Mouse (Mus musculus) cortical plate, adult 2 months (tissue): Measurements from ENCODE around the gene Gm17359. TPM values are rescaled to one million over a fixed set of nuclear protein-coding genes. Genes with fewer than 3 reads are reported as not detected.
A peak's percentile ranks its signal among the peaks of the same experiment; 100 is the strongest.

Experiments
- H3K27ac ChIP-seq: fragments of 200-500 bp; 2 replicates; pipeline ENCODE4 v1.5.1; 2012; ENCODE audit warnings: low read length, control low read depth, inconsistent platforms; ENCODE audit not compliant: insufficient read depth
- H3K4me1 ChIP-seq: fragments of 200-500 bp; 2 replicates; pipeline ENCODE4 v1.6.1; 2011; ENCODE audit warnings: low read length; ENCODE audit not compliant: control insufficient read depth, insufficient read depth
- H3K4me3 ChIP-seq: fragments of 200-500 bp; 2 replicates; pipeline ENCODE4 v1.5.1; 2011; ENCODE audit warnings: mild to moderate bottlenecking, low read length, control low read depth; ENCODE audit not compliant: insufficient read depth
- CTCF ChIP-seq: fragments of 200-500 bp; IDR thresholded peaks from 2 replicates; pipeline ENCODE4 v1.5.1; 2011; ENCODE audit warnings: mild to moderate bottlenecking, control low read depth, low read length; ENCODE audit not compliant: insufficient read depth; ENCODE audit errors: extremely low read depth
- POLR2A ChIP-seq: fragments of 200-500 bp; IDR thresholded peaks from 2 replicates; pipeline ENCODE4 v1.6.1; 2011; ENCODE audit warnings: mild to moderate bottlenecking, low read length, control low read depth; ENCODE audit not compliant: insufficient read depth; ENCODE audit errors: extremely low read depth
- polyA plus RNA-seq: library from polyadenylated mRNA; depleted of rRNA; stranded (reverse); fragments of >200 nt; gene quantifications from 2 replicates; pipeline ENCODE4 v1.2.3, GENCODE M21; 2012

Gene Gm17359
- polyA plus RNA-seq, 1 experiment: not detected

DNA sequence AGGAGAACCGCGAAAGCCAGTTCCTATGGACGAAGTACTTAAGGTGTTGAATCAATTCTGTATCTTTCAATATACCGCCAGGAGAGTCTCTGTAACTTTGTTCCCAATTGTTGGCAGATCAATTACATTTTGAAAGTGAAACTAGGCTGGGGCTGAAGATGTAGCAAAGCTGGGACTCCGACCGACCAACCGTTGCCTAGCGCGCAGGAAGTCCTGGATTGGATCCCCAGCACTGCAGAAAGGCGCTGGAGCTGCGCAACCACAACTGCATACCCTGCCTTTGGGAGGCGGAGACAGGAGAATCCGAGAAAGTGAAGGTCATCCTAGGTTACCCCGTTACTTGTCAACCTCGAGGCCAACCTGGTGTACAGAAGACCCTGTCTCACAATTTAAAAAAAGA lies 37.1 kb upstream of the Gm17359 start:
- TF ChIP-seq POLR2A (no peak), CTCF (no peak)

DNA sequence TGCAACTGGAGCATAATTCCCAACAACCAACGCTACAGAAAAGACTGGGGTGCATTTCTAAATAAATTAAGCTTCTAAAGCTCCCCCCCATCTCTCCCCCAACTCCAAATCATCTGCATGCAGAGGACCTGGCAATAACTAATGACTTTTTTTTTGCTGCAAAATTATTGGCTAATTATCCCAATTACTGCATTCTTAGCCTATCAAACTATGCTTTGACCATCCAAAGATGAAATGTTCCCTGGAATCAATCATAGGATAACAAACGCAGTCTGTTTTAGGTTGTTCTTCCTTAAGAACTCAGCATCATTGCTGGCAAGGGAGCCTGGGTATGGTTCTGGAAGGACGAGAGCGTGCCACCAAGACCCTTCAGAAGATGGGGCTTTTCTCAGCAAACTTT lies 27.9 kb upstream of the Gm17359 start:
- Histone ChIP-seq H3K4me3 (no peak overlapping the region), H3K27ac (no peak overlapping the region), H3K4me1 (peaks cover 2% of the 10 kb centered on the region; the same call in 1 of the 2 replicates)
- no peak for TF ChIP-seq CTCF
- no peak for TF ChIP-seq POLR2A

More for the DNA sequence above, 37.1 kb upstream of the Gm17359 start:
- Histone ChIP-seq H3K27ac (no peak overlapping the region), H3K4me1 (no peaks in the 10 kb centered on the region), H3K4me3 (no peak overlapping the region)

DNA sequence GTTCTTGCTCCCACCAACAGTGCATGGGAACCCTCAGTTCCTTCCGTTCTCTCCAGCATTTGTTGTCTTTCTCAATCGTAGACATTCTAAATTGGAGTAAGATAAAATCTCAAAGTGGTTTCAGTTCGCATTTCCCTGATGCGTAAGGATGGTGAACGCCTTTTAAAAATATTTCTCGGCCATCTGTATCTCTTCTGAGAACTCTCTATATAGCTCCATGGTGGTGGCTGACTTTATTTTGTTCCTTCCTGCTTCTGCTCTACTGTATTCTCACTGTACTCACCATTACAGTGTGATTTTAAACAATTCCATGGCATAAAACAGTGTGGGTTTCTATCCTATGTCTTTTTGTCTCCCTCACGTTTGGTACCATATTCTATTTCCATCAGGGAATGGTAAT lies 26.3 kb upstream of the Gm17359 start:
- no peak for TF ChIP-seq CTCF
- no peak for TF ChIP-seq POLR2A
- Histone ChIP-seq H3K4me1 (peaks cover 7% of the 10 kb centered on the region), H3K4me3 (no peak overlapping the region), H3K27ac (no peak overlapping the region; the same call in 1 of the 2 replicates)

DNA sequence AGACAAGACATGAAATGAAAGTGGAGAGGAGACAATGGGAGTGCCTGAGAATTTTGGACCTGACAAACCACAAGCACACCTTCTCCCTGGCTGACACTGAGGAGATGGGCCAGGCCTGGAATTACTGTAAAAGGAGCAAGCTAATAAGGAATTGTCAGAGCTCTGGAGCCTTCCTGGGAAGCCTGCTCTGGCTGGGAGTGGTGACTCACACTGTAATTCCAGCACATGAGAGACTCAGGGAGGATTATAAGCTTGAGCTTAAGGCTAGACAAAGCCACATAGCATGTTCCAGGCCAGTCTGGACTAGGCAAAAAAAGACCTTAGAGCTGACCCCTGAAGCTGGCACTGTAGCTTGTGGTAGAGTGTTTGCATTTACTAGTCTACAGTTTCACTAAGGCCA lies 24.6 kb upstream of the Gm17359 start:
- TF ChIP-seq CTCF: no peak
- no peak for TF ChIP-seq POLR2A

DNA sequence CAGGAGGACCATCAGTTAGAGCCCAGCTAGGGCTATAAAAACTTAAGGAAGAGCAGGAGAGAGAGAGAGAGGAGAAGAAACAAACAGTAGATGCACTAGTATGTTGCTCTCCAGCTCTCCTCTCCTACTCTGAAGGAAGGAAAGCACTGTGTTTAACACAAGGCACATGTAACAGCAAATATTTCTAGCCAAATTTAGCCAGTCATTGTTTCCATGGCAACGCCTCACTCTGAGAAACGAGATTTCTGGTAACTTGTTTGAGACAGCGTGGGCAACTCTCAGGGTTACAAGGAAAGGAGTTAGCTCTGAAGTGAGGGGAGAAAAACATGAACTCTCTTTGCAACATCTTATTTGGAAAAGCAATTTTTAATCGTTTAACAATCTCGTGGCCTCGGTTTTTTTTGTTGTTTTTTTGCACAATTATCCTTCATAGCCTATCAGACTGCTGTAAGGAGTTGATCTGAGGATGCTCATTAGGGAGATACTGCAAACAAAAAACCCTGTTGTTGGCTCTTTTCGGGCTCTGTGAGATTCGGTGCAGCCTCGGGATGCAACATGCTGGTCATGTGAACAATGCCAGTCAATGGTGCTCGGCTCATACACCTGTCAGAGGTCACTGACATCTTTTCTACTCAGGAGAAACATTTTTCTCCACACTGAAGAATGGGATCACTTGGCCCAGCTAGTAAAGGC lies 22.3 kb upstream of the Gm17359 start:
- TF ChIP-seq CTCF (no peak), POLR2A (0 out of 2 replicates have a peak, but pooled peaks have one; percentile 31)
- H3K4me3 ChIP-seq: no peak overlapping the region
- H3K4me1 ChIP-seq: peaks cover 7% of the 10 kb centered on the region
- H3K27ac ChIP-seq: peak overlapping the region; percentile 69; the same call in 1 of the 2 replicates

More for the DNA sequence above, 24.6 kb upstream of the Gm17359 start:
- Histone ChIP-seq H3K4me1 (peaks cover 7% of the 10 kb centered on the region), H3K27ac (no peak overlapping the region), H3K4me3 (no peak overlapping the region)

DNA sequence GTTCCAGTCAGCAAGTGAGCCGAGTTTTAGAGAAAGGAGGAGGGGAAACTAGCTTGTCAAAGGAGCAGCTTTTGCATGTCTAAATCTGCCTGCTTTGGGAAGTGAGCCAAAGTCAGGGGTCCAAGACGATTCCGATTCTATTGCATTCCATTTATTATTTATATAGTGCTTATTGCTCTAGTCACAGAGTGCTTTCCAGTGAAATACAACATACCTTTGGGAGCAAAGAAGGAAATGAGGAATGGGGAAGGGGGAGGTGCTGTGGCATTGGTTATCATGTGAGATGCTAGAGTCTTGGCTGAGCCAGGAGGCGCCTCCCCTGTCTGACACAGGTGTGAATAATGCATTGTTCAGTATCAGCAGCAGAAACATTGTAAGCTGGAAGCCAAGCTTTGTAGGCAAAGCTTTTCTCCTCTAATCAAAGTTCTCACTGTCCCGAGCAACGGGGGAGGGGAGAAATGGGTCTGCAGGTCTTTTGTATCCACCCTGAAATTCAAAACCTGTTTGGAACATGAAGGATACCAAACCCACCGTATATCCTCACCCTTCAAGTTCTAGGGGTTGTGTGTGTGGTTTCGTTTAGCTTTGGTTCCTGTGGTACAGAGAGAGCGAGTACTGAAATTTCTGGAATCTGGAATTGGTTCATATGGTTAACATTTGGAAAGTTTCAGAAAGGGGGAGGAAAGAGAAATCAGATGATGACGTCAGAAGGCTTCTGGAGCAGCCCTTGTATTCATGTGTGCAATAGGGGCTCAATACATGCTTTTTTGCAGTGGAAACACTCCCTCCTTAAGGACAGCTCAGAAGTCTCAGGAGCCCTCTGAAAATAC lies 11.5 kb upstream of the Gm17359 start:
- Histone ChIP-seq H3K4me3 (no peak overlapping the region), H3K27ac (no peak overlapping the region), H3K4me1 (no peaks in the 10 kb centered on the region)
- no peak for TF ChIP-seq POLR2A

DNA sequence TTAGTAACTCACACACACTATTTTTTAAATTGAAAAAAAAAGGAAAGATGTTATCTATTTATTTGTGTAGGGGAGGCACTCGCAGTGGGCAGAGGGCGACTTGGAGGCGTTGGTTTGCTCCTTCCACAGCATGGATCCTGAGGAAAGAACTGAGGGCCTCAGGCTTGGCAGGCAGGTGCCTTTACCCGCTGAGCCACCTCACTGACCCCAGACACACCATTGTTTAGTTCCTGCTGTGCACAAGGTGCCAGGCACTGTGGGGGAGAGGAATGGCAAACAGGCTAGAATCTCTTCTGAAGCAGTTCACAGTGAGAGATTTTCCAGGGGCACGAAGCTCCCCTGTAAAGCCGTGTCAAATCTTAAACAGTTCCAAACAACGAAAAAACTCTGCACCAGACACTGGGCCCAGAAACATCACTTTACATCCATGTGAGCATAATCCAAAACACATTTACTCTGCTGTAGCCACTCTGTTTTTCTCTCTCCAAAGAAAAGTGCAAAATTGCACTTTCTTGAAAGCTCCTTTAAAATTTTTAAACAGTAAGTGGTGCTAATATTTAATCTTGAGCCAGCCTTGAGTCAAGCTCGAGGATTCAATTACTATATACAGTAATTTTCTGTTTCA lies 6.7 kb upstream of the Gm17359 start:
- no peak overlapping the region for H3K4me3 ChIP-seq
- TF ChIP-seq CTCF: no peak
- no peak for TF ChIP-seq POLR2A
- H3K4me1 ChIP-seq: no peaks in the 10 kb centered on the region
- H3K27ac ChIP-seq: no peak overlapping the region

DNA sequence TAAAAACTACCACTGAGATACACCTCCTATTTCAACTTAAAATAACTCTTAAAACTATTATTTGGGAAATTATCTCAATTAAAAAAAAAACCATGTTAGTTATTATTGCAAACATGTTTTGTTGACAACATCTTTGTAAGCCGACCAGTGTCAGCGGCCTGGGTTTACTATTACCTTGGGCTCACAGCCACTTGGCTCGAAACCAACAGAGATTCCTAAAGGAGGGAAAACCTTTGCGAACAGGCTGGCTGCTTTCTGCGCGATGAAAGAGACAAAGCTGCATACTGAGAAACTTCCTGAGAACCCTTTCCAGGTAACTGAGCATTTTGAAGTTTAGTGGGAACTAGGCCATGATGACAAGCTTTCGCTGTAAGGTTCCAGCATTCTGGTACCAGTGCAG lies 3.4 kb upstream of the Gm17359 start:
- Histone ChIP-seq H3K27ac (no peak overlapping the region), H3K4me3 (no peak overlapping the region), H3K4me1 (no peaks in the 10 kb centered on the region)
- no peak for TF ChIP-seq POLR2A
- no peak for TF ChIP-seq CTCF

DNA sequence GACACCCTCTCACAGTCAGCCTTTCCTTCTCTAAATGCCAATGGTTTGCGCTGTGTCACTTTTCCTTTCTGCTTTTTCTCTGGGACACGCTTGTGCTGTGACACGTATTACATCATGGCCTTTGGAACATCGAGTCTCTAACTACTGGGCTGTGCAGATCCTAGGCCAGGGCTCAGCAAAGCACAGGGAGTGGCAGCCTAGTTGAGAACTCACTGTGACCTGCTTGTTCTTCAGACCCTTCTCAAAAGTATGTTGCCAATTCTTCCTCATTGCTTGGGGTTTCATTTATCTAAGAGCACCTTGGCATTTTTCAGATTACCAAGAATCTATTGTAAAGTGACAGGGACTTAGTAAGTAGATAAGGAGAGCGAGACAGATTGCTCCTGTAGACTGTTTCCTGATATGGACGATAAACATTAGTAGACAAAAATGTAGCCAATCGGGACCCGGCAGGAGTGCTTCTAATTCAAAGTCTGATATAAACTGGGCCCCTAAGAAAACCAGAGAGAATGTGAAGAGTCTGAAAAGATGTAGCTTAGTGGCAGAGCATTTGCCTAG lies 2.7 kb upstream of the Gm17359 start:
- no peak for TF ChIP-seq POLR2A
- TF ChIP-seq CTCF: no peak
- H3K4me1 ChIP-seq: no peaks in the 10 kb centered on the region
- no peak overlapping the region for H3K4me3 ChIP-seq
- no peak overlapping the region for H3K27ac ChIP-seq
